Mouse (Mus musculus) yolk sac, embryonic 10.5 days (tissue): ENCODE results near the gene Rab2b.
"Not testable (repeated sequence)": the region's sequence is repeated elsewhere in the genome, so short reads cannot be mapped to it uniquely, and the experiment has no call there.

Experiments used
- DNase-seq: peaks from one replicate; pipeline ENCODE4 v3.0.0-alpha.2; 2017; ENCODE audit warnings: low spot score

Gene Rab2b

GRCm38 (mm10) chr14:52278932-52279746 lies at the start of gene Rab2b, which contains the start of gene Tox4:
TSS of gene Rab2b (minus strand) at chr14:52279545.
TSS of gene Tox4 (plus strand) at chr14:52279146.
- DNase-seq = peak; percentile 99

- DNase-seq = no peak
Observed at GRCm38 (mm10) chr14:52327910-52328812, 48.8 kb upstream of the Rab2b start, which contains the start of gene Sall2. TSS of gene Sall2 (minus strand) at chr14:52328762.

- DNase-seq = no peak
Observed at GRCm38 (mm10) chr14:52327375-52327901, 48.1 kb upstream of the Rab2b start.

- DNase-seq = no peak
Observed at GRCm38 (mm10) chr14:52325890-52326289, 46.5 kb upstream of the Rab2b start.

GRCm38 (mm10) chr14:52319361-52319760 lies 40.0 kb upstream of the Rab2b start:
- no peak for DNase-seq

- peak; percentile 82 for DNase-seq
Observed at GRCm38 (mm10) chr14:52316441-52317225, 37.3 kb upstream of the Rab2b start.

- DNase-seq = peak; percentile 89
Observed at GRCm38 (mm10) chr14:52315792-52316440, 36.6 kb upstream of the Rab2b start.

- no peak for DNase-seq
Observed at GRCm38 (mm10) chr14:52315283-52315780, 36.0 kb upstream of the Rab2b start.

GRCm38 (mm10) chr14:52314808-52315150 lies 35.4 kb upstream of the Rab2b start:
- no peak for DNase-seq

- DNase-seq = no peak
Observed at GRCm38 (mm10) chr14:52313931-52314807, 34.8 kb upstream of the Rab2b start.

GRCm38 (mm10) chr14:52310906-52311305 lies 31.6 kb upstream of the Rab2b start:
- DNase-seq = no peak

GRCm38 (mm10) chr14:52310343-52310742 lies 31.0 kb upstream of the Rab2b start:
- DNase-seq = not testable (repeated sequence)

GRCm38 (mm10) chr14:52306100-52306499 lies 26.8 kb upstream of the Rab2b start:
- DNase-seq = no peak

- peak; percentile 94 for DNase-seq
Observed at GRCm38 (mm10) chr14:52304644-52305271, 25.4 kb upstream of the Rab2b start, which contains the start of gene Mettl3. TSS of gene Mettl3 (minus strand) at chr14:52305128.

- DNase-seq = not testable (repeated sequence)
Observed at GRCm38 (mm10) chr14:52303517-52303916, 24.2 kb upstream of the Rab2b start.

- no peak for DNase-seq
Observed at GRCm38 (mm10) chr14:52295558-52296264, 16.4 kb upstream of the Rab2b start.

- no peak for DNase-seq
Observed at GRCm38 (mm10) chr14:52284191-52284590, 4.8 kb upstream of the Rab2b start.

GRCm38 (mm10) chr14:52283629-52284028 lies 4.3 kb upstream of the Rab2b start:
- DNase-seq = no peak

- DNase-seq = no peak
Observed at GRCm38 (mm10) chr14:52279747-52280120, 389 bp upstream of the Rab2b start.
